Mouse (Mus musculus) MEL (cell line): ENCODE results near the gene Myt1l. TPM values are rescaled to one million over a fixed set of nuclear protein-coding genes. Genes with fewer than 3 reads are reported as not detected.

Experiments used
- DNase-seq: peaks from one replicate; pipeline ENCODE4 v3.0.0; 2011; ENCODE audit warnings: low read depth, low spot score
- H3K27ac ChIP-seq: 2 replicates; pipeline ENCODE4 v1.5.1; 2012; ENCODE audit warnings: low read depth, mild to moderate bottlenecking, control low read depth, low read length, moderate library complexity; ENCODE audit not compliant: control insufficient read depth
- H3K27me3 ChIP-seq, 2 experiments: fragments of 150-350 bp in 1 of 2; sonication (generic) in 1 of 2; 2 replicates each; pipeline ENCODE4 v1.6.1; 2012; ENCODE audit warnings: low read length in 2 of 2, mild to moderate bottlenecking in 2 of 2, improper control_type of control experiment in 1 of 2, moderate library complexity in 1 of 2; ENCODE audit not compliant: insufficient read depth in 2 of 2, control insufficient read depth in 1 of 2
- H3K36me3 ChIP-seq, 2 experiments: 2 replicates each; pipeline ENCODE4 v1.6.1; 2012 to 2014; ENCODE audit warnings: low read length in 2 of 2, improper control_type of control experiment in 1 of 2, inconsistent platforms in 1 of 2, mild to moderate bottlenecking in 1 of 2; ENCODE audit not compliant: insufficient read depth in 2 of 2, control insufficient read depth in 1 of 2
- H3K4me1 ChIP-seq, 2 experiments: fragments of 150-350 bp in 1 of 2; sonication (generic) in 1 of 2; 2 replicates each; pipeline ENCODE4 v1.6.1; 2012; ENCODE audit warnings: low read length in 2 of 2, improper control_type of control experiment in 1 of 2, mild to moderate bottlenecking in 1 of 2; ENCODE audit not compliant: insufficient read depth in 2 of 2, control insufficient read depth in 1 of 2
- H3K4me3 ChIP-seq, 2 experiments: fragments of 150-350 bp in 1 of 2; sonication (generic) in 1 of 2; 2 replicates each; pipeline ENCODE4 v1.5.1; 2012; ENCODE audit warnings: low read depth in 2 of 2, low read length in 2 of 2, mild to moderate bottlenecking in 2 of 2, moderate library complexity in 2 of 2, control low read depth in 1 of 2, improper control_type of control experiment in 1 of 2; ENCODE audit not compliant: control insufficient read depth in 1 of 2, insufficient read depth in 1 of 2
- H3K79me2 ChIP-seq: 2 replicates; pipeline ENCODE4 v1.6.1; 2012; ENCODE audit warnings: mild to moderate bottlenecking, low read length, moderate library complexity; ENCODE audit not compliant: control insufficient read depth, poor library complexity, insufficient read depth
- H3K9ac ChIP-seq: 2 replicates; pipeline ENCODE4 v1.6.1; 2012; ENCODE audit warnings: low read depth, mild to moderate bottlenecking, control low read depth, low read length, moderate library complexity; ENCODE audit not compliant: control insufficient read depth, poor library complexity, severe bottlenecking
- H3K9me3 ChIP-seq: fragments of 150-350 bp; sonication (generic); replicated peaks from 2 replicates; pipeline ENCODE4 v1.6.1; 2012; ENCODE audit warnings: mild to moderate bottlenecking, low read length, improper control_type of control experiment, moderate library complexity; ENCODE audit not compliant: insufficient read depth
- CHD2 ChIP-seq: IDR thresholded peaks from 2 replicates; pipeline ENCODE4 v1.6.1; 2011; ENCODE audit warnings: low read length, improper control_type of control experiment
- CTCF ChIP-seq, 3 experiments: IDR thresholded peaks in 2 of 3; conservative IDR thresholded peaks in 1 of 3; 2 replicates each; pipeline ENCODE4 v1.5.1; 2011 to 2012; ENCODE audit warnings: low read length in 3 of 3, low read depth in 2 of 3, mild to moderate bottlenecking in 2 of 3, improper control_type of control experiment in 1 of 3, inconsistent platforms in 1 of 3, mixed read lengths in 1 of 3, moderate library complexity in 1 of 3; ENCODE audit not compliant: control insufficient read depth in 1 of 3, insufficient read depth in 1 of 3, poor library complexity in 1 of 3, severe bottlenecking in 1 of 3
- ELF1 ChIP-seq: IDR thresholded peaks from 2 replicates; pipeline ENCODE4 v1.6.1; 2014; ENCODE audit warnings: low read depth, mild to moderate bottlenecking, inconsistent platforms, low read length, improper control_type of control experiment, moderate library complexity
- HCFC1 ChIP-seq: IDR thresholded peaks from 2 replicates; pipeline ENCODE4 v1.6.1; 2012; ENCODE audit warnings: low read depth, mild to moderate bottlenecking, inconsistent platforms, low read length, improper control_type of control experiment, moderate library complexity
- JUND ChIP-seq: IDR thresholded peaks from 2 replicates; pipeline ENCODE4 v1.6.1; 2011; ENCODE audit warnings: low read depth, mild to moderate bottlenecking, improper control_type of control experiment, low read length
- KAT2A ChIP-seq: conservative IDR thresholded peaks from 2 replicates; pipeline ENCODE4 v1.6.1; 2012; ENCODE audit warnings: low read depth, low read length, improper control_type of control experiment, inconsistent platforms
- MEF2A ChIP-seq: IDR thresholded peaks from 2 replicates; pipeline ENCODE4 v1.6.1; 2014; ENCODE audit warnings: low read depth, mild to moderate bottlenecking, inconsistent platforms, low read length, improper control_type of control experiment; ENCODE audit not compliant: poor library complexity, insufficient replicate concordance, severe bottlenecking; ENCODE audit errors: extremely low read depth
- NELFE ChIP-seq: IDR thresholded peaks from 2 replicates; pipeline ENCODE4 v1.6.1; 2011; ENCODE audit warnings: low read depth, low read length, improper control_type of control experiment
- NRF1 ChIP-seq: IDR thresholded peaks from 2 replicates; pipeline ENCODE4 v1.6.1; 2014; ENCODE audit warnings: low read depth, mild to moderate bottlenecking, inconsistent platforms, low read length, improper control_type of control experiment, moderate library complexity; ENCODE audit not compliant: poor library complexity, insufficient read depth, severe bottlenecking
- POLR2A ChIP-seq, 2 experiments: IDR thresholded peaks; 2 replicates each; pipeline ENCODE4 v1.6.1; 2011 to 2012; ENCODE audit warnings: low read length in 2 of 2, mild to moderate bottlenecking in 2 of 2, control low read depth in 1 of 2, improper control_type of control experiment in 1 of 2, low read depth in 1 of 2, moderate library complexity in 1 of 2; ENCODE audit not compliant: control insufficient read depth in 1 of 2, insufficient read depth in 1 of 2, poor library complexity in 1 of 2
- POLR2AphosphoS2 ChIP-seq: IDR thresholded peaks from 2 replicates; pipeline ENCODE4 v1.6.1; 2011; ENCODE audit warnings: low read length, improper control_type of control experiment
- RCOR1 ChIP-seq: IDR thresholded peaks from 2 replicates; pipeline ENCODE4 v1.6.1; 2012; ENCODE audit warnings: low read depth, mild to moderate bottlenecking, inconsistent platforms, low read length, improper control_type of control experiment
- SIN3A ChIP-seq: IDR thresholded peaks from 2 replicates; pipeline ENCODE4 v1.6.1; 2012; ENCODE audit warnings: low read length, improper control_type of control experiment, inconsistent platforms
- SMC3 ChIP-seq: IDR thresholded peaks from 2 replicates; pipeline ENCODE4 v1.6.1; 2011; ENCODE audit warnings: low read depth, low read length, improper control_type of control experiment
- TAL1 ChIP-seq: IDR thresholded peaks from 2 replicates; pipeline ENCODE4 v1.6.1; 2012; ENCODE audit warnings: mild to moderate bottlenecking, inconsistent platforms, low read length, moderate library complexity, mixed read lengths
- TCF12 ChIP-seq: IDR thresholded peaks from 2 replicates; pipeline ENCODE4 v1.6.1; 2014; ENCODE audit warnings: low read depth, mild to moderate bottlenecking, inconsistent platforms, low read length, improper control_type of control experiment, moderate library complexity
- ZC3H11A ChIP-seq: IDR thresholded peaks from 2 replicates; pipeline ENCODE4 v1.6.1; 2012; ENCODE audit warnings: low read depth, mild to moderate bottlenecking, inconsistent platforms, low read length, improper control_type of control experiment
- ZKSCAN1 ChIP-seq: IDR thresholded peaks from 2 replicates; pipeline ENCODE4 v1.6.1; 2012; ENCODE audit warnings: low read depth, mild to moderate bottlenecking, inconsistent platforms, low read length, improper control_type of control experiment, moderate library complexity
- ZMIZ1 ChIP-seq: IDR thresholded peaks from 2 replicates; pipeline ENCODE4 v1.6.1; 2012; ENCODE audit warnings: low read depth, mild to moderate bottlenecking, inconsistent platforms, low read length, improper control_type of control experiment, moderate library complexity
- polyA plus RNA-seq, 2 experiments: library from polyadenylated mRNA; stranded (reverse) in 1 of 2; unstranded in 1 of 2; fragments of >175 nt in 1 of 2; fragments of >200 nt in 1 of 2; gene quantifications; 2 replicates each; pipeline versions ENCODE4 v1.2.1 to v1.2.4; 2012; ENCODE audit warnings: low replicate concordance in 2 of 2, low read depth in 1 of 2; ENCODE audit not compliant: insufficient read length in 2 of 2, insufficient read depth in 1 of 2, missing spikeins in 1 of 2
- total RNA-seq: library from RNA; depleted of rRNA; stranded (reverse); fragments of 300-350 nt; gene quantifications from 2 replicates; pipeline ENCODE4 v1.2.3, GENCODE M21; 2012

Gene Myt1l
- total and polyA plus RNA-seq, 3 experiments, result not detected

DNA sequence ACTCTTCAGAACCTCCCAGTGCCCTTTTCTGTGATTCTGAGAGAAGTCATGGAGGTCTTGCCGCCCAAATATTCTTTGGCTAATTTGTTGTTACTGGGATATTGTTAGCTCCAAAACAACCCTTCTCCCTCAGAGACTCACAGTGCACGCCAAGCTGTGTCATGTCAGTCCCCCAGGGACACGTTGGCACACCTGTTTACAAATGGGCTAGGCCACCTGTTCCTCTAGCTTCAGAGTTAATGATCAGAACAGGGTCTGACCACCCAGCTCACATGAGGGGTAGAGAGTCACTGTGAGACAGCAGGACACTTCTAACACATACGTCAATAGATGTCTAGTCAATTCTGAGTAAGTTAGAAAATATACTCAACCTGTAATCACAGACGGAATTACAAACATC lies 12.6 kb downstream of the Myt1l start:
- Histone ChIP-seq H3K27ac (no peak overlapping the region), H3K27me3 (no peaks in the 10 kb centered on the region), H3K9me3 (no peaks in the 10 kb centered on the region), H3K4me3 (no peak overlapping the region), H3K79me2 (no peaks in the 10 kb centered on the region), H3K9ac (no peak overlapping the region), H3K36me3 (no peaks in the 10 kb centered on the region), H3K4me1 (no peaks in the 10 kb centered on the region)
- no peak for DNase-seq
- TF ChIP-seq ZC3H11A (no peak), KAT2A (no peak), CHD2 (no peak), MEF2A (no peak), RCOR1 (no peak), CTCF (IDR thresholded peaks at IDR 0.05 in 2 of 3, conservative IDR thresholded peaks at IDR 0.05 in 1 of 3; ENCODE audit: control insufficient read depth in 1 of 3, insufficient read depth in 1 of 3, low read depth in 2 of 3, low read length in 3 of 3, poor library complexity in 1 of 3, severe bottlenecking in 1 of 3) (no peak), POLR2AphosphoS2 (no peak), ZMIZ1 (no peak), SMC3 (no peak)

GRCm38 (mm10) chr12:29546073-29546472 lies 17.9 kb downstream of the Myt1l start:
- Histone ChIP-seq H3K27ac (no peak overlapping the region), H3K27me3 (no peaks in the 10 kb centered on the region), H3K4me3 (no peak overlapping the region), H3K79me2 (no peaks in the 10 kb centered on the region), H3K9ac (no peak overlapping the region), H3K9me3 (no peaks in the 10 kb centered on the region), H3K4me1 (no peaks in the 10 kb centered on the region)
- no peak for DNase-seq
- TF ChIP-seq ZMIZ1, result no peak
- TF ChIP-seq HCFC1, result no peak
- TF ChIP-seq POLR2A (IDR thresholded peaks at IDR 0.05; ENCODE audit: control insufficient read depth in 1 of 2, insufficient read depth in 1 of 2, low read depth in 1 of 2, low read length in 2 of 2, poor library complexity in 1 of 2), result no peak
- TF ChIP-seq ELF1, result no peak
- no peak for TF ChIP-seq SIN3A
- no peak for TF ChIP-seq TAL1
- TF ChIP-seq ZKSCAN1, result no peak
- no peak for TF ChIP-seq NELFE
- no peak for TF ChIP-seq SMC3
- no peak for TF ChIP-seq NRF1
- no peak for TF ChIP-seq POLR2AphosphoS2
- TF ChIP-seq JUND, result no peak
- TF ChIP-seq TCF12, result no peak
- TF ChIP-seq, all 39 proteins: peak for 0
- no peaks in the 10 kb centered on the region for H3K36me3 ChIP-seq
